Mouse (Mus musculus): ENCODE measurements around the gene Birc6. TPM values are rescaled to one million over a fixed set of nuclear protein-coding genes. Genes with fewer than 3 reads are reported as not detected.

Gene Birc6
- polyA plus RNA-seq, 1 experiment from 2014 or later: 90.9 TPM

GRCm38 (mm10) chr17:74715128-74715527, 187.0 kb downstream of the Birc6 start:
- ATAC-seq: no peak
- Histone ChIP-seq H3K9me3 (ENCODE audit: control insufficient read depth, low read length) (no peaks in the 10 kb centered on the region), H3K27me3 (replicated peaks; ENCODE audit: control insufficient read depth, insufficient read depth, low read length) (peaks cover 5% of the 10 kb centered on the region), H3K4me2 (ENCODE audit: low read length) (no peak overlapping the region), H3K36me3 (ENCODE audit: control insufficient read depth, insufficient read depth) (no peaks in the 10 kb centered on the region), H3K27ac (ENCODE audit: low read length) (no peak overlapping the region), H3K4me1 (replicated peaks; ENCODE audit: control insufficient read depth, insufficient read depth, low read length) (peaks cover 7% of the 10 kb centered on the region), H3K4me3 (replicated peaks; ENCODE audit: low read length) (no peak overlapping the region), H3K9ac (replicated peaks; ENCODE audit: low read depth, low read length) (no peak overlapping the region)
- WGBS: 60% methylated on average over 3 of the region's 3 CpGs

- no peaks in the 10 kb centered on the region for H3K36me3 ChIP-seq (ENCODE audit: control insufficient read depth, insufficient read depth)
- no peak overlapping the region for H3K9ac ChIP-seq (replicated peaks; ENCODE audit: low read depth, low read length)
- peaks cover 5% of the 10 kb centered on the region for H3K27me3 ChIP-seq (replicated peaks; ENCODE audit: control insufficient read depth, insufficient read depth, low read length)
- no peak overlapping the region for H3K27ac ChIP-seq (ENCODE audit: low read length)
- H3K4me1 ChIP-seq (replicated peaks; ENCODE audit: control insufficient read depth, insufficient read depth, low read length): peaks cover 7% of the 10 kb centered on the region
- no peak overlapping the region for H3K4me2 ChIP-seq (ENCODE audit: low read length)
- ATAC-seq: no peak
- WGBS: 43% methylated on average over 1 of the region's 1 CpGs
- H3K9me3 ChIP-seq (ENCODE audit: control insufficient read depth, low read length): no peaks in the 10 kb centered on the region
- no peak overlapping the region for H3K4me3 ChIP-seq (replicated peaks; ENCODE audit: low read length)
Measured at GRCm38 (mm10) chr17:74715724-74716123, 187.6 kb downstream of the Birc6 start.

GRCm38 (mm10) chr17:74716643-74717042, 188.5 kb downstream of the Birc6 start:
- Histone ChIP-seq H3K4me1 (replicated peaks; ENCODE audit: control insufficient read depth, insufficient read depth, low read length) (peaks cover 7% of the 10 kb centered on the region), H3K36me3 (ENCODE audit: control insufficient read depth, insufficient read depth) (no peaks in the 10 kb centered on the region), H3K27me3 (replicated peaks; ENCODE audit: control insufficient read depth, insufficient read depth, low read length) (peaks cover 5% of the 10 kb centered on the region), H3K4me2 (ENCODE audit: low read length) (no peak overlapping the region; the same call in 1 of the 2 replicates), H3K4me3 (replicated peaks; ENCODE audit: low read length) (no peak overlapping the region; the same call in 1 of the 2 replicates), H3K27ac (ENCODE audit: low read length) (no peak overlapping the region), H3K9me3 (ENCODE audit: control insufficient read depth, low read length) (no peaks in the 10 kb centered on the region), H3K9ac (replicated peaks; ENCODE audit: low read depth, low read length) (no peak overlapping the region)
- 68% methylated on average over 3 of the region's 3 CpGs for WGBS
- ATAC-seq: no peak

GRCm38 (mm10) chr17:74717091-74717617, 189.1 kb downstream of the Birc6 start:
- peaks cover 7% of the 10 kb centered on the region for H3K4me1 ChIP-seq (replicated peaks; ENCODE audit: control insufficient read depth, insufficient read depth, low read length)
- peaks cover 5% of the 10 kb centered on the region for H3K27me3 ChIP-seq (replicated peaks; ENCODE audit: control insufficient read depth, insufficient read depth, low read length)
- H3K27ac ChIP-seq (ENCODE audit: low read length): no peak overlapping the region
- H3K9ac ChIP-seq (replicated peaks; ENCODE audit: low read depth, low read length): peak overlapping the region; percentile 16; the same call in 1 of the 2 replicates
- peak overlapping the region; percentile 75 for H3K4me3 ChIP-seq (replicated peaks; ENCODE audit: low read length)
- WGBS: 11% methylated on average over 14 of the region's 14 CpGs
- H3K9me3 ChIP-seq (ENCODE audit: control insufficient read depth, low read length): no peaks in the 10 kb centered on the region
- H3K4me2 ChIP-seq (ENCODE audit: low read length): peak overlapping the region; percentile 85
- H3K36me3 ChIP-seq (ENCODE audit: control insufficient read depth, insufficient read depth): peaks cover 2% of the 10 kb centered on the region; the same call in 1 of the 2 replicates
- ATAC-seq: no peak

GRCm38 (mm10) chr17:74717618-74718151, 189.6 kb downstream of the Birc6 start, which contains the start of gene Ttc27:
Gene Ttc27, plus strand, starts transcription at chr17:74717732.
- peak within 1 kb of the TSS; percentile 85 for H3K4me2 ChIP-seq (ENCODE audit: low read length)
- H3K9me3 ChIP-seq (ENCODE audit: control insufficient read depth, low read length): no peaks in the 10 kb centered on the region
- WGBS: under 1% methylated on average over 31 of the region's 31 CpGs
- ATAC-seq: peak; percentile 93
- H3K4me1 ChIP-seq (replicated peaks; ENCODE audit: control insufficient read depth, insufficient read depth, low read length): peaks cover 7% of the 10 kb centered on the region
- no peak within 1 kb of the TSS for H3K27ac ChIP-seq (ENCODE audit: low read length)
- peak within 1 kb of the TSS; percentile 75 for H3K4me3 ChIP-seq (replicated peaks; ENCODE audit: low read length)
- peaks cover 3% of the 10 kb centered on the region; the same call in 1 of the 2 replicates for H3K36me3 ChIP-seq (ENCODE audit: control insufficient read depth, insufficient read depth)
- H3K27me3 ChIP-seq (replicated peaks; ENCODE audit: control insufficient read depth, insufficient read depth, low read length): peaks cover 5% of the 10 kb centered on the region
- H3K9ac ChIP-seq (replicated peaks; ENCODE audit: low read depth, low read length): peak within 1 kb of the TSS; percentile 62

- no peaks in the 10 kb centered on the region for H3K27me3 ChIP-seq (replicated peaks; ENCODE audit: control insufficient read depth, insufficient read depth, low read length)
- no peaks in the 10 kb centered on the region for H3K9me3 ChIP-seq (ENCODE audit: control insufficient read depth, low read length)
- no peak overlapping the region for H3K4me2 ChIP-seq (ENCODE audit: low read length)
- H3K4me3 ChIP-seq (replicated peaks; ENCODE audit: low read length): no peak overlapping the region
- H3K9ac ChIP-seq (replicated peaks; ENCODE audit: low read depth, low read length): no peak overlapping the region
- no peak for ATAC-seq
- H3K36me3 ChIP-seq (ENCODE audit: control insufficient read depth, insufficient read depth): 0 out of 2 replicates have a peak, but pooled peaks cover 2% of the 10 kb centered on the region
- H3K27ac ChIP-seq (ENCODE audit: low read length): no peak overlapping the region
- no peaks in the 10 kb centered on the region for H3K4me1 ChIP-seq (replicated peaks; ENCODE audit: control insufficient read depth, insufficient read depth, low read length)
Measured at GRCm38 (mm10) chr17:74732872-74733271, 204.8 kb downstream of the Birc6 start.

GRCm38 (mm10) chr17:74735392-74735791, 207.3 kb downstream of the Birc6 start:
- Histone ChIP-seq H3K27ac (ENCODE audit: low read length) (no peak overlapping the region), H3K27me3 (replicated peaks; ENCODE audit: control insufficient read depth, insufficient read depth, low read length) (no peaks in the 10 kb centered on the region), H3K9me3 (ENCODE audit: control insufficient read depth, low read length) (no peaks in the 10 kb centered on the region), H3K9ac (replicated peaks; ENCODE audit: low read depth, low read length) (no peak overlapping the region), H3K4me3 (replicated peaks; ENCODE audit: low read length) (no peak overlapping the region), H3K4me1 (replicated peaks; ENCODE audit: control insufficient read depth, insufficient read depth, low read length) (no peaks in the 10 kb centered on the region), H3K4me2 (ENCODE audit: low read length) (no peak overlapping the region), H3K36me3 (ENCODE audit: control insufficient read depth, insufficient read depth) (0 out of 2 replicates have a peak, but pooled peaks cover 2% of the 10 kb centered on the region)
- ATAC-seq: no peak
- 86% methylated on average over 11 of the region's 11 CpGs for WGBS

- Histone ChIP-seq H3K27ac (ENCODE audit: low read length) (no peak overlapping the region), H3K4me1 (replicated peaks; ENCODE audit: control insufficient read depth, insufficient read depth, low read length) (no peaks in the 10 kb centered on the region), H3K4me2 (ENCODE audit: low read length) (no peak overlapping the region), H3K9me3 (ENCODE audit: control insufficient read depth, low read length) (no peaks in the 10 kb centered on the region), H3K4me3 (replicated peaks; ENCODE audit: low read length) (no peak overlapping the region), H3K36me3 (ENCODE audit: control insufficient read depth, insufficient read depth) (peaks cover 2% of the 10 kb centered on the region; the same call in 1 of the 2 replicates), H3K27me3 (replicated peaks; ENCODE audit: control insufficient read depth, insufficient read depth, low read length) (no peaks in the 10 kb centered on the region), H3K9ac (replicated peaks; ENCODE audit: low read depth, low read length) (no peak overlapping the region)
- 81% methylated on average over 1 of the region's 1 CpGs for WGBS
- no peak for ATAC-seq
Measured at GRCm38 (mm10) chr17:74749659-74750058, 221.6 kb downstream of the Birc6 start.

- Histone ChIP-seq H3K36me3 (ENCODE audit: control insufficient read depth, insufficient read depth) (peaks cover 2% of the 10 kb centered on the region; the same call in 1 of the 2 replicates), H3K4me2 (ENCODE audit: low read length) (no peak overlapping the region), H3K9me3 (ENCODE audit: control insufficient read depth, low read length) (no peaks in the 10 kb centered on the region), H3K27me3 (replicated peaks; ENCODE audit: control insufficient read depth, insufficient read depth, low read length) (no peaks in the 10 kb centered on the region), H3K9ac (replicated peaks; ENCODE audit: low read depth, low read length) (no peak overlapping the region), H3K27ac (ENCODE audit: low read length) (no peak overlapping the region), H3K4me3 (replicated peaks; ENCODE audit: low read length) (no peak overlapping the region), H3K4me1 (replicated peaks; ENCODE audit: control insufficient read depth, insufficient read depth, low read length) (no peaks in the 10 kb centered on the region)
- ATAC-seq: no peak
- WGBS: 92% methylated on average over 4 of the region's 4 CpGs
Measured at GRCm38 (mm10) chr17:74751026-74751425, 222.9 kb downstream of the Birc6 start.
